9 mouse cellular contexts compared by ENCODE assay signal in the genomic region with DNA sequence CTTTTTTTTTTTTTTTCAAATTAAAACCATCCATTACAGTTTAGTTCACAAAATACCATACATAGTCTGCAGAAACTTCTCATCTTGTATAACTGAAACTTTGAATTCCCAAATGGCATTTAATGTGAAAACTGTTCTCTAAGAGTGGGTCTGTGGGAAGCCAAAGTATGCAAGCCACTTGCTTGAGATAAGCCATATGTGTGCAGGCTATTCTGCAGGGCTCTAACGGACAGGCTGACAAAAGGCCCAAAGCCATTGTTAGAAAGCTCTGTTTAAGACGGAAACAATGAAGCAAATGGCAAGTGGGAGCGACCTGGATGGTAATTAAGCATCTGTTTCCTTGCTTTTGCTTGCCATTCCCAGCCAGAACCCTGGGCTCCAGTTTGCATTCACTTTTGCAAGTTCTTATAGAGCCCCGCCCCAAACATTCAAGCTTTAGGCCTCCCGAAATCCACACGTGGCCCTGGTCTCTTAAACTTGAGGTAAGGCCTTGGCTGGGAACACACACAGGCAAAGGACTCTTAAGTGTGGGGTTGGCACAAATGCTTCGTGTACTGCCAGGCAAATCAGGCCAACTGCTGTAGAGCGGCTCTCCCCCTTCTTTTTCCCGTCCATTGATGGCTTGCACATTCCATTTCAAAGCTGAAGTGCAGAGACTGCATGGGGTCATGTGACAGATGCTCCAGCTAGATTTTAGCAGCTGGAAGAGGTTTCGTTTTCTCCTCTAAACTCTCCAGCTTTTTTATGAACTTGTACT. TPM values are rescaled to one million over a fixed set of nuclear protein-coding genes. Genes with fewer than 3 reads are reported as not detected.
A peak's percentile ranks its signal among the peaks of the same experiment; 100 is the strongest.
DNase-seq lines count a peak whose midpoint lies in the region; ATAC-seq and TF ChIP-seq lines count a peak whose summit lies in the region.
"Had no signal": no experiment of that assay in that cellular context is flagged by ENCODE, and none has a peak within 500 bp of the region (broad histone marks: within the 10 kb centered on the region; RNA-seq: fewer than 3 reads in every experiment).

No protein-coding gene starts in this region.

- ATAC-seq in forebrain, embryonic 13.5 days: peak; percentile 43
- peak; percentile 53; the same call in 1 of the 2 replicates for ATAC-seq in intestine, embryonic 15.5 days
- peak; percentile 45; the same call in 1 of the 2 replicates for ATAC-seq in midbrain, embryonic 11.5 days (ENCODE audit: low FRiP score)

- H3K27ac ChIP-seq in cortical plate, adult 2 months (ENCODE audit: insufficient read depth, low read length): peak overlapping the region; percentile 66; the same call in 1 of the 2 replicates
- 0 out of 2 replicates have a peak overlapping the region, but pooled peaks have one; percentile 21 for H3K27ac ChIP-seq in forebrain, embryonic 13.5 days
- H3K27ac ChIP-seq in intestine, embryonic 15.5 days: peak overlapping the region; percentile 75
- peak overlapping the region; percentile 66 for H3K27ac ChIP-seq in midbrain, embryonic 11.5 days (ENCODE audit: low read depth, low read length)
- H3K27ac ChIP-seq: liver, embryonic 15.5 days had no signal

- TF ChIP-seq POLR2A in cortical plate, adult 2 months (IDR thresholded peaks at IDR 0.05; ENCODE audit: extremely low read depth, insufficient read depth, low read length): no peak

- no peak for TF ChIP-seq CTCF in cortical plate, adult 2 months (IDR thresholded peaks at IDR 0.05; ENCODE audit: extremely low read depth, insufficient read depth, low read length)

- no peaks in the 10 kb centered on the region for H3K27me3 ChIP-seq in forebrain, embryonic 13.5 days
- no peaks in the 10 kb centered on the region for H3K27me3 ChIP-seq in intestine, embryonic 15.5 days (replicated peaks)
- no peaks in the 10 kb centered on the region for H3K27me3 ChIP-seq in midbrain, embryonic 11.5 days (ENCODE audit: control insufficient read depth, insufficient read depth, low read length)
- H3K27me3 ChIP-seq: liver, embryonic 15.5 days had no signal

- H3K36me3 ChIP-seq in forebrain, embryonic 13.5 days (ENCODE audit: poor library complexity, severe bottlenecking): peaks cover 13% of the 10 kb centered on the region
- no peaks in the 10 kb centered on the region; the same call in 1 of the 2 replicates for H3K36me3 ChIP-seq in intestine, embryonic 15.5 days
- peaks cover 9% of the 10 kb centered on the region; the same call in 1 of the 2 replicates for H3K36me3 ChIP-seq in midbrain, embryonic 11.5 days (ENCODE audit: control insufficient read depth, insufficient read depth, low read length)
- H3K36me3 ChIP-seq: liver, embryonic 15.5 days had no signal

- H3K9ac ChIP-seq in forebrain, embryonic 13.5 days: no peak overlapping the region
- no peak overlapping the region for H3K9ac ChIP-seq in intestine, embryonic 15.5 days
- H3K9ac ChIP-seq in midbrain, embryonic 11.5 days (ENCODE audit: low read length): peak overlapping the region; percentile 36; the same call in 1 of the 2 replicates
- H3K9ac ChIP-seq: liver, embryonic 15.5 days had no signal

- 18% methylated on average over 10 of the region's 10 CpGs for WGBS in forebrain, embryonic 13.5 days
- 58% methylated on average over 10 of the region's 10 CpGs for WGBS in intestine, embryonic 15.5 days
- WGBS in midbrain, embryonic 11.5 days: 39% methylated on average over 10 of the region's 10 CpGs

- DNase-seq in midbrain, embryonic 11.5 days (ENCODE audit: low spot score, missing footprints): peak; percentile 87
- no peak for DNase-seq in frontal cortex, adult 2 months (ENCODE audit: extremely low spot score in 1 of 2, low spot score in 1 of 2)
- DNase-seq in cerebellum, adult 8-10 months: no peak
- DNase-seq in urinary bladder, postnatal 14 days (ENCODE audit: low spot score): no peak
- no peak for DNase-seq in thymus, postnatal 4 days

- H3K4me3 ChIP-seq in cortical plate, adult 2 months (ENCODE audit: insufficient read depth, low read length): no peak overlapping the region
- no peak overlapping the region for H3K4me3 ChIP-seq in forebrain, embryonic 13.5 days
- no peak overlapping the region for H3K4me3 ChIP-seq in intestine, embryonic 15.5 days (replicated peaks)
- no peak overlapping the region for H3K4me3 ChIP-seq in midbrain, embryonic 11.5 days (ENCODE audit: low read depth, low read length)
- H3K4me3 ChIP-seq: liver, embryonic 15.5 days had no signal

- peaks cover 5% of the 10 kb centered on the region; the same call in 1 of the 2 replicates for H3K9me3 ChIP-seq in forebrain, embryonic 13.5 days (replicated peaks)
- no peaks in the 10 kb centered on the region for H3K9me3 ChIP-seq in intestine, embryonic 15.5 days
- peaks cover 3% of the 10 kb centered on the region; the same call in 1 of the 2 replicates for H3K9me3 ChIP-seq in midbrain, embryonic 11.5 days (ENCODE audit: control insufficient read depth, low read length)
- H3K9me3 ChIP-seq: liver, embryonic 15.5 days had no signal

- H3K4me1 ChIP-seq in cortical plate, adult 2 months (ENCODE audit: control insufficient read depth, insufficient read depth, low read length): peaks cover 18% of the 10 kb centered on the region
- H3K4me1 ChIP-seq in forebrain, embryonic 13.5 days: peaks cover 20% of the 10 kb centered on the region
- H3K4me1 ChIP-seq in intestine, embryonic 15.5 days (replicated peaks): peaks cover 16% of the 10 kb centered on the region
- peaks cover 16% of the 10 kb centered on the region for H3K4me1 ChIP-seq in midbrain, embryonic 11.5 days (ENCODE audit: control insufficient read depth, insufficient read depth, low read length)

- no peak overlapping the region for H3K4me2 ChIP-seq in forebrain, embryonic 13.5 days
- no peak overlapping the region; the same call in 1 of the 2 replicates for H3K4me2 ChIP-seq in intestine, embryonic 15.5 days (replicated peaks)
- H3K4me2 ChIP-seq in midbrain, embryonic 11.5 days: no peak overlapping the region
- H3K4me2 ChIP-seq: liver, embryonic 15.5 days had no signal

RNA-seq across cellular contexts. Expression of gene Fstl1, which starts 32.4 kb away (rescaled TPM):
- polyA plus RNA-seq in cortical plate, adult 2 months (2012; rRNA removed): 19.7 and 21.0 TPM in 2 replicates
- 81.8 and 82.7 TPM in 2 replicates for polyA plus RNA-seq in forebrain, embryonic 13.5 days (2015; fragmentation: Nextera tagmentation; extraction: Ambion mirVana)
- 232 and 269 TPM in 2 replicates for polyA plus RNA-seq in intestine, embryonic 15.5 days (2015; fragmentation: Nextera tagmentation; extraction: Ambion mirVana)
- 199 and 211 TPM in 2 replicates for polyA plus RNA-seq in midbrain, embryonic 11.5 days (2014; fragmentation: Nextera tagmentation; extraction: Ambion mirVana)
- 18.1 and 23.0 TPM in 2 replicates for polyA plus RNA-seq in frontal cortex, adult 2 months (2012; rRNA removed)

RNA-seq across cellular contexts. Expression of gene Gm36028, which starts 51.9 kb away (rescaled TPM):
- polyA plus RNA-seq in cortical plate, adult 2 months (2012; rRNA removed): 0.44 and 0.54 TPM in 2 replicates
- polyA plus RNA-seq in forebrain, embryonic 13.5 days (2015; fragmentation: Nextera tagmentation; extraction: Ambion mirVana): 0.16 TPM in 1 of 2 replicates, not detected in the other
- 0.80 and 1.8 TPM in 2 replicates for polyA plus RNA-seq in intestine, embryonic 15.5 days (2015; fragmentation: Nextera tagmentation; extraction: Ambion mirVana)
- polyA plus RNA-seq in midbrain, embryonic 11.5 days (2014; fragmentation: Nextera tagmentation; extraction: Ambion mirVana): 0.12 and 0.15 TPM in 2 replicates
- 0.36 and 0.38 TPM in 2 replicates for polyA plus RNA-seq in frontal cortex, adult 2 months (2012; rRNA removed)

RNA-seq across cellular contexts. Expression of gene Lrrc58, which starts 59.1 kb away (rescaled TPM):
- 37.7 and 40.7 TPM in 2 replicates for polyA plus RNA-seq in cortical plate, adult 2 months (2012; rRNA removed)
- 55.3 and 55.4 TPM in 2 replicates for polyA plus RNA-seq in forebrain, embryonic 13.5 days (2015; fragmentation: Nextera tagmentation; extraction: Ambion mirVana)
- 48.0 and 52.4 TPM in 2 replicates for polyA plus RNA-seq in intestine, embryonic 15.5 days (2015; fragmentation: Nextera tagmentation; extraction: Ambion mirVana)
- 49.8 and 53.1 TPM in 2 replicates for polyA plus RNA-seq in midbrain, embryonic 11.5 days (2014; fragmentation: Nextera tagmentation; extraction: Ambion mirVana)
- 42.9 and 45.9 TPM in 2 replicates for polyA plus RNA-seq in frontal cortex, adult 2 months (2012; rRNA removed)

Comparison
In these comparisons a context has a peak if more than half of its experiments do, and no peak if none do; other contexts are left out.
1. H3K27ac ChIP-seq: peak in every context shown above with its lines; median percentile 75 in intestine, embryonic 15.5 days; 66 in cortical plate, adult 2 months; 66 in midbrain, embryonic 11.5 days; 21 in forebrain, embryonic 13.5 days.